Mouse (Mus musculus): ENCODE data around the gene Ssr2.

Ssr2 gene

DNA sequence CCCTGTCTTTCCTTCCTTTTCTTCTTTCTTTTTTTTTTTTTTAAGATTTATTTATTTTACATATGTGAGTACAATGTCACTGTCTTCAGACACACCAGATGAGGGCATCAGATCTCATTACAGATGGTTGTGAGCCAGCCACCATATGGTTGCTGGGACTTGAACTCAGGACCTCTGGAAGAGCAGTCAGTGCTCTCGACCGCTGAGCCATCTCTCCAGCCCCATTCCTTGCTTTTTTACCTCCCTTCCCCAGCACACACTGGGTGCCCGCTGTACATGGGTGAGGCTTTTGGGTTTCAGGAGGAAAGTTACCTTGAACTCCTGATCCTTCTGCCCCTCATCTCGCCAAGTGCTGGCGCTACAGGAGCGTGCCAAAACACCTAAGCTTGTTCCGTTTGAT lies 49.9 kb downstream of the Ssr2 start:
- no peak for DNase-seq

DNA sequence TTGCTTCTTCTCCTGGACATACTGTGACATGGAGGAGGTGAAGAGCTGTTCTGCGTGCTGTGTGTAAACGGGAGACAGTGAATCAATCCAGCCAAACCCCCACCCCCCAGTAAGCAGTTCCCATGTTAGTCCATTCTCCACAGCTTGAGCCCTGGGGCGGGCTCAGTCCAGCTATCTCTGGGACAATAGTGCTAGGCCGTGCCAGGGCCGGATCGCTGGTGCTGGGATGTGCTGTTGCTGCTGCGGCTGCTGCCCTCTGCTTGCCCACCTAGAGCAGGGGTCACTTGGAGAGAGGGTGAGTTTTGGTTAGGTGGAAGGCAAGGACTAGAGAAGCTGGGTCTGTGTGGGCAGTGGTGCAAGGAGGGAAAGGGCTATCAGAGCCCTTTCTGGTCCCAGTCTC lies 50.6 kb downstream of the Ssr2 start:
- DNase-seq: no peak

GRCm38 (mm10) chr3:88627114-88627513 lies 51.4 kb downstream of the Ssr2 start:
- DNase-seq: no peak

GRCm38 (mm10) chr3:88627535-88627934 lies 51.9 kb downstream of the Ssr2 start:
- no peak for DNase-seq

GRCm38 (mm10) chr3:88628766-88629165 lies 53.1 kb downstream of the Ssr2 start:
- DNase-seq: no peak

DNA sequence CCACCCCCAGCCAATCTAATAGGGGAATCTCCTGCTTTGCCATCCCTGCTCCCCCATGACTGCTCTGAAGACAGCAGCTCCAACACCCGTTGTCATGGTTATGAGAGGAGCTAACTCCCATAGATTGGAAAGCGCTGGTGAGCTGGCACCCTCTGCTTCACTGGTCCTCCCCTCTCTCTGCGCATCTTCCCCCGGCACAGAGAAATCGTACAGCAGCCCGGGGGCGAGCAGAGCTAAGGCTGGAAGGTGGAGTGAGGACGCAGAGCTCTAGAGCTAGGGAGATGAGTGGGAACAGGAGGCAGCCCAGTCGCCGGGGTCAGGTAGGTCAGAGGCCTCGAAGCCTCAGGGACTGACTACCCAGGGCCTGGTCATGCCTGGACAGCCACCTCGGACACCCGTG lies 53.6 kb downstream of the Ssr2 start:
- DNase-seq: no peak

- DNase-seq: no peak
These were observed 54.3 kb downstream of the Ssr2 start for GRCm38 (mm10) chr3:88630018-88630417.

DNA sequence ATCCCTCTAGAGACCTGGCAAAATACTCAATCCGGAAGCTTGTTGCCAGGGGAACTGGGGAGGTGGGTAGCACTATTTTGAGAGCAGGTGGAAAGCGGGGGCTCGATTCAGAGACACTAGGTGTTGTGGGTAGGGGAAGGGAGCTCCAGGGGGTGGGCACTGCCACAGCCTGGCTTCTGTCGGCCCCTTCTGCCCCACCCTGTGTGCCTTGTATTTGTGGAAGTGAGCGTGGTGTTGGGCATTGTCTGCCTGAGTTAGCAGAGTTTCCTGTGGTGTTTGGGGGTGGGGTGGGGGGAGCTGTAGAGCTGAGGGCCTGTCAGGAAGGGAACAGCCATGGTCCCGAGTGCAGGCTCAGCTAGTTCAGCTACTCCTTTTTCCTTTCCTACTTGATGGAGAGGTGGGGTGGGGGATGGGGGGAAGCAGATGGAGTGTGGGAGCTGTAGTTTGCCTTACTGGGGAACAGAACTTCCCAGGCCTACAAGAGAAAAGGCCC lies 55.2 kb downstream of the Ssr2 start:
- peak; percentile 42 for DNase-seq

- no peak for DNase-seq
These were observed 56.4 kb downstream of the Ssr2 start for GRCm38 (mm10) chr3:88631921-88632587.

GRCm38 (mm10) chr3:88633056-88633455 lies 57.4 kb downstream of the Ssr2 start:
- DNase-seq: no peak

DNA sequence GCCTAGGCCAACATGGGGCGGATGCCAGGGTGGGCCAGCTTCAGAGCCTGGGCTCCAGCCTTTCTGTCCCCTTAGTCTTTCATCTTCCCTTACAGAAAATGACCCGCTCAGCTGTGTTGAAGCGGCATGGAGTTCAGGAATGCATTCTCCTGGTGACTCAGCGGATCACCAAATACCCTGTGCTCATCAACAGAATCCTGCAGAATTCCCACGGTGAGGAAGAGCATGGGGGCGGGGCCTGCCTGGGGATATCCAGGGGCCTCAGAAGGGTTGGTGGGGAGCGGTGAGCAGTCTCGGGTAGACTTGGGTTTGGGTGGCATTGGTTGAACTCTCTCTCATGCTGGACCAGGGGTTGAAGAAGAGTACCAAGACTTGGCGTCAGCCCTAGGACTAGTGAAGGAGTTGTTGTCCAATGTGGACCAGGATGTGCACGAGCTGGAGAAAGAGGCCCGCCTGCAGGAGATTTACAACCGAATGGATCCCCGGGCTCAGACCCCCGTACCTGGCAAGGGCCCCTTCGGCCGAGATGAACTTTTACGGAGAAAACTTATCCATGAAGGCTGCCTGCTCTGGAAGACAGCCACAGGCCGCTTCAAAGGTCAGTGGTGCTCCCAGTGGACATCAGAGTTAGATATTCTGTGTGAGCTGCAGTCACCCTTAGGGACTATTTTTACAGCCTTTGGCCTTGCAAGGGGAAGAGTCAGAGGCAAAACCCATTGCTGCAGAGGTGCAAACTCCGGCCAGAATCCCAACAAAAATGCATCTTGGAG lies 60.0 kb downstream of the Ssr2 start:
- DNase-seq: no peak

DNA sequence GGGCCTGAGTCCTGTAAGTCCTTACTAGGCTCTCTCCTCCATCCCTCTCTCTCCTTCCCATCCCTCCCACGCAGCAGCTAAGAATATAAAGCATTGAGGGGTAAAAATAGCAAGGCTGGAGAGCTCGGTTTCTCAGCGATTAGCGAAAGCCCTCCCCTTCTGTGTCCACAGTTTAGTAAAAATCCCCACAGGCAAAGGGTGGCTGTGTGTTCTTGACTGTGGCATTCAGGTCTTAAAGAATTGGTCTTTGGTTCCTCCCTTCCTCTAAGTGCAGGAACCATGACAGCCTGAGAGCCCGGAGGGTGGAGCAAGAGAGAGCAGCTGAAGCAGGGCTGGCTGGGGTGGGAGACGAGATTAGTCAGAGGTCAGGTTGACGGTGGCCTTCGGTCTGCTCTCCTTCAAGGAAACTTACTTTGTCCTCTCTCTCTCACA lies 60.9 kb downstream of the Ssr2 start:
- no peak for DNase-seq

- DNase-seq: no peak
These were observed 61.5 kb downstream of the Ssr2 start for GRCm38 (mm10) chr3:88637134-88637533.

All from right cerebral cortex, postnatal 4 days (tissue).